Mouse (Mus musculus): ENCODE measurements around the gene Gsta3.
"Not testable (repeated sequence)": the region's sequence is repeated elsewhere in the genome, so short reads cannot be mapped to it uniquely, and the experiment has no call there.

Gsta3 gene

GRCm38 (mm10) chr1:21239911-21240898 lies at the start of gene Gsta3:
Gene Gsta3, plus strand, starts transcription at chr1:21240589.
- no peak for DNase-seq (ENCODE audit: low read depth, low spot score)

- no peak for DNase-seq (ENCODE audit: low read depth, low spot score)
Measured at GRCm38 (mm10) chr1:21206241-21206640, 34.1 kb upstream of the Gsta3 start.

GRCm38 (mm10) chr1:21213537-21213936 lies 26.9 kb upstream of the Gsta3 start:
- not testable (repeated sequence) for DNase-seq (ENCODE audit: low read depth, low spot score)

- not testable (repeated sequence) for DNase-seq (ENCODE audit: low read depth, low spot score)
Measured at GRCm38 (mm10) chr1:21213991-21214692, 26.2 kb upstream of the Gsta3 start.

- peak; percentile 91 for DNase-seq (ENCODE audit: low read depth, low spot score)
Measured at GRCm38 (mm10) chr1:21218489-21218919, 21.9 kb upstream of the Gsta3 start, which contains the start of gene Tmem14a. Gene Tmem14a, plus strand, starts transcription at chr1:21218575.

- no peak for DNase-seq (ENCODE audit: low read depth, low spot score)
Measured at GRCm38 (mm10) chr1:21227756-21228395, 12.5 kb upstream of the Gsta3 start.

- not testable (repeated sequence) for DNase-seq (ENCODE audit: low read depth, low spot score)
Measured at GRCm38 (mm10) chr1:21228740-21229722, 11.4 kb upstream of the Gsta3 start.

GRCm38 (mm10) chr1:21230376-21230775 lies 10.0 kb upstream of the Gsta3 start:
- no peak for DNase-seq (ENCODE audit: low read depth, low spot score)

- no peak for DNase-seq (ENCODE audit: low read depth, low spot score)
Measured at GRCm38 (mm10) chr1:21231744-21232464, 8.5 kb upstream of the Gsta3 start.

GRCm38 (mm10) chr1:21232516-21232915 lies 7.9 kb upstream of the Gsta3 start:
- no peak for DNase-seq (ENCODE audit: low read depth, low spot score)

- DNase-seq (ENCODE audit: low read depth, low spot score), result no peak
Measured at GRCm38 (mm10) chr1:21235359-21235758, 5.0 kb upstream of the Gsta3 start.

GRCm38 (mm10) chr1:21241096-21241495 lies 707 bp downstream of the Gsta3 start:
- DNase-seq (ENCODE audit: low read depth, low spot score), result no peak

GRCm38 (mm10) chr1:21244290-21244960 lies 4.0 kb downstream of the Gsta3 start:
- no peak for DNase-seq (ENCODE audit: low read depth, low spot score)

- DNase-seq (ENCODE audit: low read depth, low spot score), result no peak
Measured at GRCm38 (mm10) chr1:21246136-21246535, 5.7 kb downstream of the Gsta3 start.

GRCm38 (mm10) chr1:21247896-21248295 lies 7.5 kb downstream of the Gsta3 start:
- no peak for DNase-seq (ENCODE audit: low read depth, low spot score)

GRCm38 (mm10) chr1:21248560-21249390 lies 8.4 kb downstream of the Gsta3 start:
- no peak for DNase-seq (ENCODE audit: low read depth, low spot score)

GRCm38 (mm10) chr1:21251661-21252060 lies 11.3 kb downstream of the Gsta3 start:
- no peak for DNase-seq (ENCODE audit: low read depth, low spot score)

GRCm38 (mm10) chr1:21252566-21253302 lies 12.3 kb downstream of the Gsta3 start:
- DNase-seq (ENCODE audit: low read depth, low spot score), result no peak
